Mouse (Mus musculus) right cerebral cortex, postnatal 10 days (tissue): ENCODE measurements at regions not wholly inside any gene's neighbourhood (a gene's known extent, or its start where the extent isn't known, plus 50 kb on each side); places are given as distances from the start of the nearest gene placed in this dataset.

Source experiments
- DNase-seq, 2 experiments: peaks; one replicate each; pipeline ENCODE4 v3.0.0; 2021; ENCODE audit warnings: low spot score in 2 of 2

- DNase-seq: no peak
These were observed 53.3 kb downstream of the Fos start for GRCm38 (mm10) chr12:85527011-85527410.

DNA sequence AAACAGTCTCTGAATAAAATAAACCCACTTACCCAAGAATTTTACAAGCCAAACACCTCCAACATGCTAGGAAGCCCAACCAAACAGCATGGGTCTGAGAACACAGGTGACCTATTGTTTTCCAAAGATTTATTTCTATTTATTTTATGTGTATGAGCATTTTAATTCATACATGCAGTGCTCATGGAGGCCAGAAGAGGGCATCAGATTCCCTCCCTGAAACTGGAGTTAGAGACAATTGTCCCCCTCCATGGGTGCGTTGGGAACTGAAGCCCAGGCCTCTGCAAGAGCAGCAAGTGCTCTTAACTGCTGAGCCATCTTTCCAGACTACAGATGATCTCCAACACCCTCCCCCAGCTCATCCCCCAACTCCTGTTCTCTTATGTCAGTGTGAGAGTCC, 57.9 kb downstream of the Fos start:
- DNase-seq: no peak

DNA sequence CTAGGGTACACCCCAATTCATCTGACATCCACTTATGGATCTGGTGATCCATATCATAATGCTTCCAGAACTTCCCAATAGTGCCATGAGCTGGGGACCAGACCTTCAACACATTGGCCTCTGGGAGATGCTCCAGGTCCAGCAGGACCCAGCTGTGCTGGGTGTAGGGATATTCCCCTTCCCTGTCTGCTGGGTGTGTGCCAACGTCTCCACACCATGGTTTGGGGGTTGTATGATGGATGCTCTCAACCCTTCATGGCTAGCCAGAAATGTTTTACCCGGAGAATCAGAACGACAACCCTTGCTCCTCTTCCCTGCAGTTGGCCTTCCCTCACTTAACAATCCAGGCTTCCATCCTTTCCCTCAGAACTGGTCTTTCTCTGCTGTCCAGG, 58.5 kb downstream of the Fos start:
- DNase-seq: no peak

- peak; percentile 49 to 56 for DNase-seq
These were observed 59.1 kb downstream of the Fos start for GRCm38 (mm10) chr12:85532613-85533460.

- no peak for DNase-seq
These were observed 59.9 kb downstream of the Fos start for GRCm38 (mm10) chr12:85533603-85534002.

DNA sequence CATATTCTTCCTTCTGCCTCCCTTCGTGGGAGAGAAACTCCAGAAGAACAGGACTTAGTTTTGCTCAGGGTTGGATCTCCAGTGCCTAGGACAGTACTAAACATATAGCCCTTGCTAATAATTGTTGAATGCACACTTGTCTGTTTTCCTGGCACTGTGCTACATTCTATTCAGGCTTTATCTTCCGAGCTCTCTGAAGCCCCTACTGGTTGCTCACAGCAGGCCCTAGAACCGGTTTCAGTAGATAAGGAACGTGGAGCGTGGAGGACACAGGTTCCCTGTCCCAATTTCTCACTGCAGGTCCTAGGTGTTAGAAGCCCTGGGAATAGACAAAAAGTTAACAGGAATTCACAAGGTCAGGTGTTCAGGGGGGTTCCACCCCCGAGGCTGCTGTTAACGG, 59.4 kb upstream of the Jdp2 start:
- DNase-seq: no peak

DNA sequence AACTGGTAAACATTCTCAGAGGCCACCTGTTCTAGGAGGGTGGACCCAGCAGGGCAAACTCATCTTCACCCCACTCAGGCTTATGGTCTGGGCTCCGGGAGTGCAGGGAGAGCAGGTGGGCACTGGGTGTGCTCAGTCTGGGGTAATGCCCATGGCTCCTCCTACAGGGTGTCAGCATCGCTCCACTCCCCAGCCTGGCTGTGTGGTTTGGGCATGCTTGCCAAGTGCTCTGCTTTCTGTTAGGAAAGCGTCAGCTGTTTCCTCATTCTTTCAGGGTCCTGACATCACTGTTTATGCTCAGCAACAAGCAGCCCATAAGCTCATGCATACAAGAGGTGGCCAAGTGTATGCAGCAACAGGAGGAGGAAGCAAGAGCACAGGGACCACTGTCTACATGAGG, 57.7 kb upstream of the Jdp2 start:
- peak; percentile 37 to 44 for DNase-seq

DNA sequence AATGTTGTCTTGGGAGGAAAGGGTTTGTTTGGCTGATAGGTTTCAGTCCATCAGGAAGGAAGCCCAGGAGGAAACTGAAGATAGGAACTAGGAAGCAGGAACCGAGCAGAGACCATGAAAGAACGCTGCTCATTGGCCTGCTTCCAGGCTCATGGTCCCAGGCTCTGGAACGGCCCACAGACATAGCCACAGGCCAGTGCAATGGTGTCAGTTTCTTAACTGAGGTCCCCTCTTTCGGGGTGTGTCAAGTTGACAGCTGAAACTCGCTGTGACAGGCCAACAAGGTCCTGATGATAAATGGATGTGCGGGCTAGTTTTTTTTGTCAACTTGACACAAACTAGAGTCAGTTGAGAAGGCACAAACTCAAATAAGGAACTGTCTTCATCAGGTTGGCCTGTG, 55.9 kb upstream of the Jdp2 start:
- no peak for DNase-seq

DNA sequence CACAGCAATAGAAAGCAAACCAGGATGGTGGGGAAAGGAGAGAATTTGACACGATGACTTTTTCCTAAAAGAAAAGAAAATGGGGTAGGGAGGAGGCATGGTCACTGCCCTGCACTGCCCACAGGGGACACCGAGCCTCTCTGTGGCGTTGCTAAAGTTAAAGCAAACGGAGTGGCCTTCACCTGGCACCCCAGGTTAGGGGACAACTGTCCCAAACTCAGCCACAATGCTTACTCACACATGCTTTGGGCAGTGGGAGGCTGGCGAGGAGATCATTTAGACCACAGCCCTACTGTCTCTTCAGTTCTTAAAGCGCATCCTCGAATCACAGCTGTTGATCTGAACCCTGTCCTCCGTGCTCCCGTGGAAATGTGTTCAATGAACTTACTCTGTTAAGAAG, 55.3 kb upstream of the Jdp2 start:
- no peak for DNase-seq

- no peak for DNase-seq
These were observed 54.0 kb upstream of the Jdp2 start for GRCm38 (mm10) chr12:85544801-85545200.

DNA sequence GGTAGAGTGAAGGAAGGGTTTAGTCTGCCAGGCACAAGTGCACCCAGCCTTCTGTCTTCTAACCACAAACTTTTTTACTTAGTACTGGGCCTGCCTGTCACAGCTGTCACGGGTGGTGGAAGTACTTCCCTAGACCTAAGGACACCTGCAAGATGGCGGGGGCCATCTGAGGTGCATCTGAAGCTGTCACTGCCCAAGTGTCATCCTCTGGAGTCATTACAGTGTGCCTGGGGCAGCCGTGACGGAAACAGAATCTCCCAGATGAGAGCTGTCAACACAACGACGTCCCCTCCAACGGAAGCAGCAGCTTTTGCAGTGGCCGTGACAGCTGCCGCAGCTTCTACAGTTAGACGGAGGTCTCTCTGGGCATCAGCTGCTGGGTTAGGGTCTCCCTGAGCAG, 53.1 kb upstream of the Jdp2 start:
- DNase-seq: no peak

DNA sequence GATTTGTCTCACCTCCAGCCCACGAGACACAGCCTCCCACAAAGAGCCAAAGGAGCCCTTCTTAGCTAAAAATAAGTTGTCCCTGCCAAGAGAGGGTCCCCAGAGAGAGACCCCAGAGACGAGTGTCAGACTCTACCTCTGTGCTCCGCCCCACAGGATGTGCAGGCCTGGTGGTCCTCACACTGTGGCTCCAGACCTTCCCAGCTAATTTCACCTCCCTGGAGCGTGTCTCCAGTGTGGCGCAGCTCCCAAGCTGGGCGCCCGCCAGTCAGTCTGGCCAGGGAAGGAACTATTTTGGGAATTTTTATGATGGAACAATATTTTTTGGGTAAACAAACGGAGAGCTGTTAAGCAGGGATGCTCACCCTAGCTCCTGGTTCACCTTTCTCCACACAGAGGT, 50.8 kb upstream of the Jdp2 start:
- DNase-seq: no peak
